Mouse (Mus musculus): ENCODE results near the gene Prdx5. TPM values are rescaled to one million over a fixed set of nuclear protein-coding genes. Genes with fewer than 3 reads are reported as not detected.
A peak's percentile ranks its signal among the peaks of the same experiment; 100 is the strongest.

The Prdx5 gene
- polyA plus RNA-seq, 1 experiment from 2014 or later: 177 TPM

- peaks cover 75% of the 10 kb centered on the region for H3K27me3 ChIP-seq (ENCODE audit: control insufficient read depth, insufficient read depth, low read length)
- no peaks in the 10 kb centered on the region for H3K9me3 ChIP-seq (ENCODE audit: control insufficient read depth, low read length)
- no peak overlapping the region for H3K4me2 ChIP-seq (replicated peaks; ENCODE audit: low read depth, low read length)
- 58% methylated on average over 1 of the region's 1 CpGs for WGBS
- H3K4me3 ChIP-seq (ENCODE audit: low read length): no peak overlapping the region
- no peaks in the 10 kb centered on the region for H3K36me3 ChIP-seq (ENCODE audit: control insufficient read depth, insufficient read depth, low read length)
- H3K9ac ChIP-seq (ENCODE audit: low read depth, low read length): no peak overlapping the region
- no peak for ATAC-seq (ENCODE audit: low FRiP score, low TSS enrichment)
- H3K27ac ChIP-seq (ENCODE audit: low read depth, low read length): no peak overlapping the region
- H3K4me1 ChIP-seq (ENCODE audit: control insufficient read depth, insufficient read depth, low read length): peaks cover 10% of the 10 kb centered on the region
These were observed 22.1 kb upstream of the Prdx5 start for GRCm38 (mm10) chr19:6932018-6932417.

DNA sequence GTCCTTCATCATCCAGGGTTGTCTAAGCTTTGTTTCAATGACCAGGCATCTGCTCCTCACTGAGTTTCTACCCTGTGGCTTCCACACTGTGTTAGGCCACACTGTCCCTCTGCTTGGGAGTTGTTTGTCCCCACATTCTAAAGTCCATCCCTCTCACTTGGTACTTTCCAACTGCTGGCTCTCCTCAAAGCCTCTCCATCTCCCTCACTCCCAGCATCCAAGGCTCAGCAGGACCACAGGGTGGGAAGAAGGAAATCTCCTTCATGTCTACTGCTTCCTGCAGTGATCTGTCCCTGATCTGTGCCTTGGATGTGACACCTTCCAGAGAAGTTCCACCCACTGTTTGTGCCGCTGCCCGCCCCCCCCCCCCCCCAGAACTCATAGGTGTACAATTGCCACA, 21.1 kb upstream of the Prdx5 start:
- Histone ChIP-seq H3K27ac (ENCODE audit: low read depth, low read length) (no peak overlapping the region), H3K4me1 (ENCODE audit: control insufficient read depth, insufficient read depth, low read length) (peaks cover 10% of the 10 kb centered on the region), H3K36me3 (ENCODE audit: control insufficient read depth, insufficient read depth, low read length) (no peaks in the 10 kb centered on the region), H3K4me2 (replicated peaks; ENCODE audit: low read depth, low read length) (no peak overlapping the region), H3K27me3 (ENCODE audit: control insufficient read depth, insufficient read depth, low read length) (peaks cover 83% of the 10 kb centered on the region), H3K4me3 (ENCODE audit: low read length) (no peak overlapping the region), H3K9ac (ENCODE audit: low read depth, low read length) (no peak overlapping the region), H3K9me3 (ENCODE audit: control insufficient read depth, low read length) (peaks cover 3% of the 10 kb centered on the region; the same call in 1 of the 2 replicates)
- ATAC-seq (ENCODE audit: low FRiP score, low TSS enrichment): no peak
- WGBS: 0% methylated on average over 2 of the region's 2 CpGs

GRCm38 (mm10) chr19:6928080-6928479, 18.2 kb upstream of the Prdx5 start:
- Histone ChIP-seq H3K4me1 (ENCODE audit: control insufficient read depth, insufficient read depth, low read length) (0 out of 2 replicates have a peak, but pooled peaks cover 3% of the 10 kb centered on the region), H3K4me3 (ENCODE audit: low read length) (no peak overlapping the region), H3K36me3 (ENCODE audit: control insufficient read depth, insufficient read depth, low read length) (no peaks in the 10 kb centered on the region), H3K9ac (ENCODE audit: low read depth, low read length) (no peak overlapping the region), H3K27me3 (ENCODE audit: control insufficient read depth, insufficient read depth, low read length) (peaks cover 78% of the 10 kb centered on the region), H3K4me2 (replicated peaks; ENCODE audit: low read depth, low read length) (no peak overlapping the region), H3K9me3 (ENCODE audit: control insufficient read depth, low read length) (peaks cover 4% of the 10 kb centered on the region; the same call in 1 of the 2 replicates), H3K27ac (ENCODE audit: low read depth, low read length) (no peak overlapping the region)
- no peak for ATAC-seq (ENCODE audit: low FRiP score, low TSS enrichment)
- 15% methylated on average over 9 of the region's 9 CpGs for WGBS

DNA sequence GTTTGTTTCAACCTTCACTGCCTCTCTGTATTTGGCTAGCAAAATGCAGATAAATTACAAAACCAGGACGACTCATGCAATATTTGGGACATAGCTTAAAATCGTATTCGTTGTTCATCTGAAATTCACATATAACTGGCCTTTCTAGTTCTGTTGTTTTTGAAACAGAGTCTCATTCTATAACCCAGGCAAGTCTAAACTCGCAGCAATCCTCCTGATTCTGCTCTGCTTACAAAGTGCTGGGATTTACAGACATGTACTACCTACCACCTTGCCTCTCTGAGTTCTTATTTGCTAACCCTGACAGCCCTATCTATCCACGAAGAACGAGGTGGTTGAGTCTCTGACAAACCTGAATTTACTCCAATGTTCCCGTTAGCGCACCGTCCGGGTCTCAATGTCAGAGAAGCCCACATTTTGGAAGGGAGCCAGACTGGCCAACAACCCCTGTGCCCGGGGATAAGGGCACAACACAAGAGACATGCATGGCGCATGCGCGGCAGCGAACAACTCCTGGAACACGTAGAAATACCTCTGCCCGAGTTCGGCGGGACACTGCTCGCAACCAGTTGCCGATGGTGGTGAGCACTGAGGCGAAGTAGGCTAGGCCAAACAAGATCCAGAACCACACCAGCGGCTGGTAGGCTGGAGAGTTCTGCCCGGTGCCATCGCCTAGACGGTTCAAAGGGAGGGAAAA, 16.8 kb upstream of the Prdx5 start:
- Histone ChIP-seq H3K4me2 (replicated peaks; ENCODE audit: low read depth, low read length) (peak overlapping the region; percentile 29; the same call in 1 of the 2 replicates), H3K4me1 (ENCODE audit: control insufficient read depth, insufficient read depth, low read length) (0 out of 2 replicates have a peak, but pooled peaks cover 3% of the 10 kb centered on the region), H3K36me3 (ENCODE audit: control insufficient read depth, insufficient read depth, low read length) (no peaks in the 10 kb centered on the region), H3K9ac (ENCODE audit: low read depth, low read length) (no peak overlapping the region), H3K9me3 (ENCODE audit: control insufficient read depth, low read length) (peaks cover 4% of the 10 kb centered on the region; the same call in 1 of the 2 replicates), H3K27ac (ENCODE audit: low read depth, low read length) (no peak overlapping the region), H3K4me3 (ENCODE audit: low read length) (peak overlapping the region; percentile 19), H3K27me3 (ENCODE audit: control insufficient read depth, insufficient read depth, low read length) (peaks cover 66% of the 10 kb centered on the region)
- no peak for ATAC-seq (ENCODE audit: low FRiP score, low TSS enrichment)
- WGBS: 19% methylated on average over 26 of the region's 26 CpGs

GRCm38 (mm10) chr19:6925611-6926329, 15.9 kb upstream of the Prdx5 start:
- WGBS: 6% methylated on average over 40 of the region's 40 CpGs
- peaks cover 57% of the 10 kb centered on the region for H3K27me3 ChIP-seq (ENCODE audit: control insufficient read depth, insufficient read depth, low read length)

DNA sequence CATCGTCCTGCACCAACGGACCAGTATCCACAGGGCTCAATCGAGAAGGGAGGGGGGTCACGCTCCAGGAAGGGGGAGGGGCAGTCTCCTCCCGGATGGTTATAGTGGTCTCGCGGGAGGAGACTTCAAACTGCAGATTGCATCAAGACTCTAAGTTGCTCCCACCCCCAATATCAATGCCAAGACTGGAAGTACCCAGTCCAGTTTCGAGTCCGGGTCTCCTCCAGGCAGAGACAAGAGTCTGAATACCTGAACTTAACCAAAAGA, 15.3 kb upstream of the Prdx5 start, which contains the start of gene Catsperz:
TSS of gene Catsperz (minus strand) at position 74 of the 267 bp plus-strand sequence.
- H3K27ac ChIP-seq (ENCODE audit: low read depth, low read length): no peak within 1 kb of the TSS
- no peak within 1 kb of the TSS for H3K9ac ChIP-seq (ENCODE audit: low read depth, low read length)
- 2% methylated on average over 8 of the region's 9 CpGs for WGBS
- peak within 1 kb of the TSS; percentile 24 for H3K4me3 ChIP-seq (ENCODE audit: low read length)
- H3K4me2 ChIP-seq (replicated peaks; ENCODE audit: low read depth, low read length): peak within 1 kb of the TSS; percentile 28
- no peaks in the 10 kb centered on the region for H3K36me3 ChIP-seq (ENCODE audit: control insufficient read depth, insufficient read depth, low read length)
- peaks cover 4% of the 10 kb centered on the region; the same call in 1 of the 2 replicates for H3K9me3 ChIP-seq (ENCODE audit: control insufficient read depth, low read length)
- peaks cover 13% of the 10 kb centered on the region for H3K4me1 ChIP-seq (ENCODE audit: control insufficient read depth, insufficient read depth, low read length)
- H3K27me3 ChIP-seq (ENCODE audit: control insufficient read depth, insufficient read depth, low read length): peaks cover 52% of the 10 kb centered on the region
- ATAC-seq (ENCODE audit: low FRiP score, low TSS enrichment): no peak

More at GRCm38 (mm10) chr19:6925611-6926329, 15.9 kb upstream of the Prdx5 start:
- Histone ChIP-seq H3K9me3 (ENCODE audit: control insufficient read depth, low read length) (peaks cover 4% of the 10 kb centered on the region; the same call in 1 of the 2 replicates), H3K9ac (ENCODE audit: low read depth, low read length) (no peak overlapping the region), H3K36me3 (ENCODE audit: control insufficient read depth, insufficient read depth, low read length) (no peaks in the 10 kb centered on the region), H3K4me3 (ENCODE audit: low read length) (peak overlapping the region; percentile 24; the same call in 1 of the 2 replicates), H3K4me1 (ENCODE audit: control insufficient read depth, insufficient read depth, low read length) (peaks cover 7% of the 10 kb centered on the region), H3K4me2 (replicated peaks; ENCODE audit: low read depth, low read length) (peak overlapping the region; percentile 28), H3K27ac (ENCODE audit: low read depth, low read length) (no peak overlapping the region)
- ATAC-seq (ENCODE audit: low FRiP score, low TSS enrichment): no peak

DNA sequence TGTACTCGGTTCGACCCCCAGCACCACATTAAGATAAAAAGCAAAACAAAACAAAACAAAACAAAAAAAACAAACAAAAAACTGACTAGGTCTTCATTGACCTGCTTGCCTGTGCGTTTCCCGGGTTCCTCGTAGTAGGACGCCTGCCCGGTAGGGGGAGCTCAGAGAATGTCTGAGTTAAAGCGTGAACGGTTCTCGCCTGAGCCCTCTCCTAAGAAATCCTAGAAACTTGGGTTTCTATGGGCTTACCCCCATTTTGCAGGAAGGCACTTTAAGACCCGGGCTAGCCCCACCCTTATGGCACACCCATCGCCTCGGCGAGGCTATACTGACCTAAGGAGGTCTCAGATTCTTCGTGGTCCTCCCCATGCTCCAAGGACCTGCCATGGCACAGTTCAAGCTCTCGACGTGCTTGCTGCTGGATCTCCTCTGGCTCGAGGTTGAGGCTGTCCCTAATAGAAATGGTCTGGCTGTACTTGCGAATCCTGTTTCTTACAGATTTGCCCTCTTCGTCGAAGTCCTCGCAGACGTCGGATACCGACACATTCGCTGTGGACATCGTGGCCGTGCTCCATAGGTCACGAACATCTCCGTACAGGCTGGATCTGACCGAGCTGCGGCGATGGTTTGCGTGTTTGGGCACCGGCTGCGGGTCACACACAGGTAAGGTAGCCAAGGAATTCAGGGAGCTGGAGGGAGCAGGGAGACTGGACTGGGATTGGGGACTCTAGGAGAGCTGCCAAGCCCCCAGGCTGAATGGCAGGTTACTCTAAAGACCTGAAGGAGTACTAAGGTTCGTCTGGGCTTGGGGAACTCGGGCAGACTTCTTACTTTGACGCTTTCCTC, 14.8 kb upstream of the Prdx5 start:
- H3K9me3 ChIP-seq (ENCODE audit: control insufficient read depth, low read length): peaks cover 4% of the 10 kb centered on the region; the same call in 1 of the 2 replicates
- H3K4me1 ChIP-seq (ENCODE audit: control insufficient read depth, insufficient read depth, low read length): peaks cover 18% of the 10 kb centered on the region
- peak overlapping the region; percentile 24 for H3K4me3 ChIP-seq (ENCODE audit: low read length)
- no peak overlapping the region for H3K27ac ChIP-seq (ENCODE audit: low read depth, low read length)
- 4% methylated on average over 39 of the region's 39 CpGs for WGBS
- ATAC-seq (ENCODE audit: low FRiP score, low TSS enrichment): no peak
- no peaks in the 10 kb centered on the region for H3K36me3 ChIP-seq (ENCODE audit: control insufficient read depth, insufficient read depth, low read length)
- H3K27me3 ChIP-seq (ENCODE audit: control insufficient read depth, insufficient read depth, low read length): peaks cover 49% of the 10 kb centered on the region
- no peak overlapping the region for H3K9ac ChIP-seq (ENCODE audit: low read depth, low read length)
- peak overlapping the region; percentile 28 for H3K4me2 ChIP-seq (replicated peaks; ENCODE audit: low read depth, low read length)

DNA sequence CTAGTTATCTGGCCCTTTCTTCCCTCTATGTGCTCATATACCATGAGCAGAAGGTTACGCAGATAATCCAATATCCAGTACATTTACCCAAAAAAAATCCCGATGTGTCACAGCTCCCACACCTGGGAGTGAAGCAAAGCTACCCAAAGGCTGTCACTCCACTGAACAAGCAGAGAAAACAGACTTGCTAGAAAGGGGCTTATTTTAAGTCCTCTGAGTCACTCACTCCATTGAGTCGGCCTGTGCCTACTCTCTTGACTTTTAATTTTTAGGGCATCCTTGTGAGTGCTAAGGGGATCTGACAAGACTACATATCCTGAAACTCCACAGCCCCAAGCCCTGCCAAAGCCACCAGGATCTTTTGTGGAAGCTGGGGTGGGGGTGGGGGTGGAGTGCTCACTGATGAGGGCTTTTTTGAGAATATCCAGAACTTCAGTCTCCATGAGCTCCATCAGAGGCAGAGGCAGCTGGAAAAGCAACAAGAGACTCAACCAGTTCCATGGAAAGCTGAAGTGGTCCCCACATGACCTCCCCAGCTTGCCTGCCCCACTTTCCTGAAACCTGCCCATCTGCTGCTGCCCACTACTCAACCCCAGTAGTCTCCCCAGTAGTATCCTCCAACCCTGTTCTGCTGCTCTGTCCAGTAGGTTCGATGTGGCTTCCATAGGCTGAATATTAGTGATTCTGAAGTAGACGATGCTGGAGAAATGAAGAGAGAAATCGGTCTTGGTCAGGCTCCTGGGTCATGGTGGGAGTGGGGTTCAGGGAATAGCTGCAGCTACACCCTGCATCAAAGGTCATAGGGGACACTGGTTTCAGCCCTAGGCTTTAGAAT, 13.2 kb upstream of the Prdx5 start:
- Histone ChIP-seq H3K4me3 (ENCODE audit: low read length) (no peak overlapping the region; the same call in 1 of the 2 replicates), H3K27me3 (ENCODE audit: control insufficient read depth, insufficient read depth, low read length) (peaks cover 47% of the 10 kb centered on the region), H3K4me1 (ENCODE audit: control insufficient read depth, insufficient read depth, low read length) (peaks cover 18% of the 10 kb centered on the region), H3K36me3 (ENCODE audit: control insufficient read depth, insufficient read depth, low read length) (no peaks in the 10 kb centered on the region; the same call in 1 of the 2 replicates), H3K27ac (ENCODE audit: low read depth, low read length) (no peak overlapping the region), H3K9ac (ENCODE audit: low read depth, low read length) (no peak overlapping the region), H3K9me3 (ENCODE audit: control insufficient read depth, low read length) (peaks cover 4% of the 10 kb centered on the region; the same call in 1 of the 2 replicates), H3K4me2 (replicated peaks; ENCODE audit: low read depth, low read length) (no peak overlapping the region)
- ATAC-seq (ENCODE audit: low FRiP score, low TSS enrichment): no peak
- 61% methylated on average over 6 of the region's 6 CpGs for WGBS

Measured in kidney, embryonic 14.5 days (tissue).